Mouse (Mus musculus) kidney, adult 8-10 months (tissue): ENCODE measurements around the gene Fam20b.

Experiments used
- DNase-seq, 2 experiments: peaks; one replicate each; pipeline ENCODE4 v3.0.0; 2022

The Fam20b gene

DNA sequence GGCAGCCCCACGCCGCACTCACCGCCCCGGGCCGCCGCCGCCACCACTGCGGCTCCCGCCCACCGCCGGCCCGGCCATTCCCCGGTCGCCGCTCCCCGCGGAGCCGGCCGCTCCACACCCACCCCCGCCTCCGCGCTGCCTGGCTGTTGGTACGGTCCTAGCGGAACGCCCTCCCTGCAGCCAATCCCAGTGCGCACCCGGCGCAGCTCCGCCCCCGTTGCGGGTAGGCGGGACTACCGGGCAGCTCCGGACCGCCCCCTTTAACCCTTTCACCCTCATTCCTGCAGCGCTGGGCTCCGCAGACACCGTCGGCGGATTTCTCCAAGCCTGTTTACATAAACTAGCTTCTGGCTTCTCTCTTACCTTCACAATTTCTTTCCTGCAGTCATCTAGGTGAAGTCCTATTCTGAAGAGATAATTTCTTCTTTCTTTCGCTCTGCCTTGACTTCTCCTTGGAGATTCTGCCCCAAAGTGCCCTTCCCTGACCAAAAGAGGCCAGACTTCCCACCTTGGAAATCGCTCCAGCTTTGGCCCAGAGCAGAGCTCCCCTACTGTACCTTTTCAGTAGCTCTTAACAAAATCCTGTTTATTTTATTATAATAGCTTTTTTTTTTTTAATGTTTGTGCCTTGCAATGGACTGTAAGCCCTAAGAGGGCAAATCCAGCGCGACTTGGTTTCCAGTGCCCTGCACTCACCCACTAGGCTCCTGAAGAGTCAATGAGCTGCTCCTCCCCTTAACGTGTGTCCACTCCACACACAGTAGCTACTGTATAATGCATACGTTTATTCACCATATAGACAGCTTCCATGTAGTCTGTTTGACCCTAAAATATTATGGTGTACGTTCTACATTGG, at the start of gene Fam20b:
TSS of gene Fam20b (minus strand) at position 137 of the 856 bp plus-strand sequence.
- DNase-seq, result peak; percentile 95 to 97

DNA sequence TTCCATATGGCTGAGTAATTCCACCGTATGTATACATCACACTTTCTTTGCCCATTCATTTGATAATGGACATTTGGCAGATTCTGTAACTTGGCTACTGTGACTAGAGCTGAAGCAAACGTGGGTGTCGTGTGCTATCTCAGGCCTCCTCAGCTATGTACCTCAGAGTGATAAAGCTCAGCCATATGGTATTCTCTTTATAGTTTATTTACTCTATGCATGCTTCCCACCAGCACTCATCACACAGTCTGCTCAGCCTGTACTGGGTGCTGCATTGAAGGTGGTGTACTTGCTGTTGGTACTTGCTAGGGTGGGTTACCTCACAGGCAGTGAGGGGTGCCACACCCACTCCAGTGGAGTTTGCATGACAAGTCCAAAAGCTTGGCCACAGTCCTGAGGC, 46.4 kb upstream of the Fam20b start:
- no peak for DNase-seq

DNA sequence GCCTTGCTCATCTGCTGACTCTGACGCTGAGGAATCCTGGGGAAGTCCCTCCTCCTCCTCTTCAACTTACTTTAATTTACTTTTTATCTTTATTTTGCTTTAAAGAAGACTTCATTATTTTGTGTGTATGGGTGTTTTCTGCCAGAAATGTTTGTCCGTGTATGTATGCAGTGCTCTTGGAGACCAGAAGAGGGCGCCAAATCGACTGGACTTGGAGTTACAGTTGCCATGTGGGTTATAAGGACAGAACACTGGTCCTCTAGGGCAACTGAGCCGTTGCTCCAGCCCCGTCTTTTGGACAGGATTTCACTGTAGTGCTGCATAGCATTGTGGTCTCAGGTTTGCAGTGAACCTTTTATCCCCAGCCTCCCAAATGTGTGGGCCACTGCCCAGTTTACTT, 45.7 kb upstream of the Fam20b start:
- no peak for DNase-seq

DNA sequence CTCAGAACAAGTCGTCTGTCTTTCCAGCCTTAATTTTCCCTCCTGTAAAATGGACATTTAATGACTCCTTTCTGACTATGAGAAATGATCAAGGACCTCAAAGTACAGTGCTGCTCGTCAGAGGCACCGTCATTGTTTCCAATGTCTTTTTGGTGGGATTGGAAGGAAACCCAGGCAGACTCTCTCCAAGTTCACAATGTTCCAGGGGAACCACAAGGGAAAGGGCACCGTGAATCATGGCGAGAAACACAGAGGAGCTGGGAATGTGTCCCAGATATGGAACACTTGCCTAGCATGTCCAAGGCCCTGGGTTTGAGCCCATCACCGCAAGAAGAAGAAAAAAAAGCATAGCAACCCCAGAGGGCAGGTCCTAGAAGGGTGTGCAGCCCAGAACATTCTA, 44.4 kb upstream of the Fam20b start:
- no peak for DNase-seq

DNA sequence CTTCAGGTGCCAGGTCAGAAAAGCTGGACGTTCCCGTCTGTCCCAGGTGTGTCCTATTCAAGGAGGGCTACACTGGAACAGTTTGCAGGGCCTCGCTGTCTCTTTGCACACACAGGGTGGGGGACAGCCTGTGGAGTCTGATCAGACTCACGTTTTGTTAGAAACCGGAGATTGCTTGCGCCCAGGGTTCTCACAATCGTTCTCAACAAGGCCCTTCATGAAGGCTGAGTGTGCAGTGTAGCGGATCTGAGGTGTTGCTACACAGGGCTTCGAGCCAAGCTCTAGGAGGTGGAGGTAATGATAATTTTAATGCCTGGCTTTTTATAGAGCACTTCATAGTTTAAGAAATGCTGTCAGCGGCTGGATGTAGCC, 42.5 kb upstream of the Fam20b start:
- DNase-seq, result peak; percentile 18 to 33

DNA sequence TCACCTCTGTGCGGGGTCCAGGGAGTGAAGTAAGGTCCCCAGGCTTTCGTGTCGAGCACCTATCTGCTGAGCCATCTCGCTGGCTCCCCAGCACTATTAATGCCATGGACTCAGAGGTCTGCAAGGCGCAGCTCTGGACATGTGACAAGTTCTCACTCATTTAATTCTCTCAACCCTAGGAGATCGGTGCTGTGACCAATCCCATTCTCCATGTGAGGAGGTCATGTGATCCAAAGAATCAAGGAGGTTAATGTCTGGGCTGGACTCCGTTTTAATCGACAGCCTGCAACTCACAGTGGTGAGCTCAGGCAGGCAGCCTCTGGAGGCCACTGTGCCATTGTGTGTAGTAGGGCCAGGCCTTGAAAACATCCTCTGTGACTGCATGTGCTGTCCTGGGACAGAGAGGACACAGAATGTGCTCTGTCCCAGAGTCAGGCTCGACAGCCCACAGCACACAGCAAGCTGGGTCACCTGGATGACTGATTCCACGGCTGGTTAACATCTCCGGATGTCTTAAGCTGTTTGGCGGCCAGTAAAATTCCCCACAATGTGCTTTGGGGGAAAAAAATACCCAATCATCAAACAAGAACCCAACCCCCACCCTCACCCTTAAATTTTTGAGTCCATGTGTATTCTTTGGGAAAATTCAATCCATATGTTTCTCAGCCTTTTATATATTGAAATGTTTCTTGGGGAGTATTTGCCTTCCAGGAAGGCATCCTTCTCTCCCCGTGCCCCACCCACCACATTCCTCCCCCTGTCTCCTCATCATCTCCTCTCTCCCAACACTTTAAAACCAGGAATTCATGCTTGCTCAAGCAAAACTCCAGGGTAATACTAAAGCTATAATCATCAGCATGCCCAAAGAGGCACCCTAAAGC, 41.9 kb upstream of the Fam20b start:
- no peak for DNase-seq

DNA sequence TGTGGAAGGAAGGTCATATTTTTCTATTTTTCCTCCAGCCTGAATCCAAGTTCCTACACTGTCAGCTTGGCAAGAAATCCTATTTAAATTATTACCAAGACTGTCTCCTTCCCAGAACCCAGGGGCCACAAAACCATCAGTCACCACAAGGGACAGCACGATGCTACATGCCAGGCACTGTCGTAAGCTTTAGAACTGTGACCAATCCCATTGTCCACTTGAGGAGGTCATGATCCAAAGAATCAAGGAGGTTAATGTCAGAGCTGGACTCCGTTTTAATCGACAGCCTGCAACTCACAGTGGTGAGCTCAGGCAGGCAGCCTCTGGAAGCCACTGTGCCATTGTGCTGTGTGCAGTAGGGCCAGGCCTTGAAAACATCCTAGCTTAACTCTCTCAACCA, 39.4 kb upstream of the Fam20b start:
- no peak for DNase-seq

DNA sequence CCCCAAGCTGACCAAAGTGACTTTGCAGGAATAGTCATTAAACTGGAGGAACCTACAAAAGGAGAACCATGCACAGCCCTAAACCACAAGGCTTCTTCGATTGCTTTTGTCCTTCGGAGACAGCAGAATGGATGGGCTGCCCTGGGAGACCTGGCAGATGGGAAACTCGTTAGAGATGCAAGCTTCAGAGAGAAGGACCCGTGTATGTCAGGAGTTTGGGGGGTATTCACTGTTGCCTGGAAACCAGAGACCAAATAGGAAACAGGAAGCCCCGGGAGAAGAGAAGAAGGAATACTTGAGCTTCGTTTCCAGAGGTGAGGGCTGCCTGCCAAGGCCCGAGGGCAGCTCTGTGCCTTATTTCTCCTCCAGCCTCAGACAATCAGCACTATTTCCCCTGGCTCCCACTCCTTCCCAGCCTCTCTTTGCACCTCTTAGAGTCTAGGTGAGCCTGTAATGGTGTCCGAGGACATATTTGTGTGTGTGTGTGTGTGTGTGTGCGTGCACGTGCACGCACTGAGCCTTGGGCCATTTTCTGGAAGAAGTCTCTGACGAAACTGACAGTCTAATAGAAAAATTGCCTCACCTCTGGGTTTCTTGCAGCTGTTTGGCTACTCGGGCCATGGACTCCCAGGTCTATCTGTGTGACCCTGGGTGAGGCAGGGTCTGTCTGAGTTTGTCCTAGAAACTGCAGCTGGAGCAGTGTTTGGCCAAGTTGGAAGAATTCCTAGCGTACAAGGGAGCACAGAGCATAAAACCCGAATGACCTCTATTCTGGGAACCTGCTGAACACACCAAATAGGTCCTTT, 35.9 kb upstream of the Fam20b start:
- no peak for DNase-seq

DNA sequence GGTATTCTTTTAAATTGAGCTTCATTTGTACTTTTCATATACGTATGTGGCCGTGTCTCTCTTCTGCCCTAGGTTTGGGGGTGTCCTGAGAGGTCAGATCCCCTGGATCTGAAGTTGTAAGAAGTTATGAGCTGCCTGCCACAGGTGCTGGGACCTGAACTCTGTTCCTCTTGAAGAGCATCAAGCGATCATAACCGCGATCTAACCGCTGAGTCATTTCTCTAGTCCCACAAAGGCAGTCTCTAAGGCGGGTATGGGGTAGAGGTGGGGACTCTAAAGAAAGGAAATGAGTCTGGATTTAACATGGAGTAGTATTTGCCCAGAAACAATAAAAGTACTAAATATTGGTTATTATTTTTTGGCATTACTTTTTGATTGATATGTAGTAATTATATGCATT, 34.1 kb upstream of the Fam20b start:
- DNase-seq, result no peak

DNA sequence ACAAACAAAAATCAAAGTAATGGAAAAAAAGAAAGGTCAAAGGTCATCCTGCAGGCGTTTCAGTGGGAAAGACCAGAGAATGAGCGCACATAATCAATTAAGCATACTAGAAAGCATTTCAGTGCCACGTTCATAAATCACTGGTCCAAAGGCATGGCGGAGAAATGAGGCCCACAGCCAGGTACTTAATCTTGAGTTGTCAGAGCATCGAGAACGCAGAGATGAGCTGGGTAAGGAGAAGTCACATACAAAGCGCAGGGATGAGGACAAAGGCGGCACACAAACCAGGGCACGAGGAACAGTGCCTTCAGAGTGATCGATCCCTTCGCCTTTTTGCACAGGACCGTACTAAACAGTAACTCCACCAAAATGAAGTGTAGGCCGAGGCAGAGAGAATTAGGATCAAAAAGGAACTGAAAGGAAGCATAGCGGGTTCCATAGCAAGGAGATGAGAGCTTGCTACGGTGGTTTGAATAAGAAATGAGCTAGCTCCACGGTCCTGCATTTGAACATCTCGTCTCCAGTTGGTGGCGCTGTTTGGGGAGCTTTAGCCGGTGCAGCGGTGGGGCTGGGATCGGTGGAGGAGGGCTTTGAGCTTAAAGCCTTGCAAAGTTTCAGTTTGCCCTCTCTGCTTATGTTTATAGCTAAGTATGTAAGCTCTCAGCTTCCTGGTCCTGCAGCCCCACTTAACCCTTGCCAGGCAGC, 33.3 kb upstream of the Fam20b start:
- peak; percentile 45 to 63 for DNase-seq

DNA sequence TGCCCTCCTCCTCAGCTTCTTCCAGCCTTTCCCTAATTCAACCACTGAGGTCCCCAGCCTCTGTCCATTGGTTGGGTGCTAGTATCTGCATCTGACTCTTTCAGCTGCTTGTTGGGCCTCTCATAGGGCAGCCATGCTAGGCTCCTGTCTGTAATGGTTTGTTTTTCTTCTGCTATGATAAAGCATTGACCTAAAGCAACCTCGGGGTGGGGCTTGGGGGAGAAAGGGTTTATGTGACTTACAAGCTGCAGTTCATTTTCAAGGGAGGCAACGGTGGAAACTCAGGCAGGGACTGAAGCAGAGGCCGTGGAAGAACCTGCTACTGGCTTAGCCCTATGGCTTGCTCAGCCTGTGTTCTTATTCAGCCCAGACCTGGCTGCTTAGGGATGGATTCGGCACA, 31.4 kb upstream of the Fam20b start:
- no peak for DNase-seq

DNA sequence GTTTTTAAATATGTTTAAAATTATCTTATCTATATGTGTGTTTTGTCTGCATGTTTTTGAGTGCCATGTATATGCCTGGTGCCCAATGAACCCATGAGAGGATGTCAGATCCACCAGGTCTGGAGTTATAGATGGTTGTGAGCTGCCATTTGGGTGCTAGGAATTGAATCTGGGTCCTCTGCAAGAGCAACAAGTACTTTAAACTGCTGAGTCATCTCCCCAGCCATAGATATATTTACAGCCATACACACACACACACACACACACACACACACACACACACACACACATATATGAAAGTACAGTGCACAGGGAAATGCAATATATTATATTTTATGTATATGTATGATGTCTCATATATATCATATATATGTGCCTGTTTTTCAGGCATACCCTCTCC, 30.2 kb upstream of the Fam20b start:
- DNase-seq, result no peak

DNA sequence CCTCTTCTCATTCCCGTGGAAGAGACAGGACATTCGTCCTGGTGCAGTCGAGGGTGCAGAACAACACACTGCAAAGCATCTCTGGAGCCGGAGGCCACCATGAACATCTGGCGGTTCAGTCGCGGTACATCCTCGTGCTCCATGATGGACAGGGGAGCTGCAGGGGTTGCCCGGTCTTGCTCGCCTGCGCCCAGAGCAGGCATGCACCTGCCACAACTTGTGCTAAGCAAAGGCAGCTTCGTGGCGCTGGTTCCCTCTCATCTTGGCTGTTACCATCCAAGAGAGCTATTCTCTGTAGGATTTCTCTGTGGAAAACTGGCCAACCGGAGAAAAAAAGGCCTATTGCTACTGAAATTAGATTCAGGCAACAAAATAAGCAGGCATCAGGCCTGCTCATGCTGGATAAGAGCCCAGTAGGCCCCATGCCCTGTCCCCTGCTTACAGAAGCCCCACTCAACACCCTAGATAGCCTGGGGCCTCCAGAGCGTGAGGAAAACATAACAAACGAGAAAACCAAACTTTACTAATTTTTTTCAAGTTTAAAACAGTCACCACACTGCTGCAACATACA, 29.6 kb upstream of the Fam20b start:
- DNase-seq, result no peak

DNA sequence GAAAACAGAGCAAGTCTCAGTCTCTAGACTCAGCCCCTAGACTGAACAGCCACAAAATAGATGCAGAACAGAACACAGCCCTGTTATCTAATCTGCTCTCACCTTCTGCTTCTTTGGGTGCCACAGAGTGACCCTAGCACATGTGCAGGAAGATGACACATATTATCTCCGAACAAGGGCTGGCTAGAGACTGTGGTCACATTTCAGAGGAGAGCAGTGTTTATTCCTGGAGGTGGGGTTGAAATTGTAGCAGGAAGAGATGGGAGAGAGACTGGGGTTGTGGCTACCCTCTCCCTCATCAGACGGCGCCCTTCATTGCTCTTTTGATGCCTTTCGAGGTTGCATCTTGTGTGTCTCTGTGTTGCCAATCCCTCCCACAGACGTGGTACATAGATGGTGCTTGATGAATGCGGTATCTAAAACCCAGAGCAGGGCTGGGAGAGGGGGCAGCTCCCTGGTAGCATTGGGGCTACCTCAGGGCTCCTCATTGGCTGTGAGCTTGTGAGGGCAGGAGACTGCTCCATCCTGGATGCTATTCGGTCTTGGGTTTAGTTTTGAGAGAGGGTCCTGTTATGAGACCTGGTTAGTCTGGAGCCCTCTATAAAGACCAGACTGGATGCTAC, 26.4 kb upstream of the Fam20b start:
- no peak for DNase-seq

DNA sequence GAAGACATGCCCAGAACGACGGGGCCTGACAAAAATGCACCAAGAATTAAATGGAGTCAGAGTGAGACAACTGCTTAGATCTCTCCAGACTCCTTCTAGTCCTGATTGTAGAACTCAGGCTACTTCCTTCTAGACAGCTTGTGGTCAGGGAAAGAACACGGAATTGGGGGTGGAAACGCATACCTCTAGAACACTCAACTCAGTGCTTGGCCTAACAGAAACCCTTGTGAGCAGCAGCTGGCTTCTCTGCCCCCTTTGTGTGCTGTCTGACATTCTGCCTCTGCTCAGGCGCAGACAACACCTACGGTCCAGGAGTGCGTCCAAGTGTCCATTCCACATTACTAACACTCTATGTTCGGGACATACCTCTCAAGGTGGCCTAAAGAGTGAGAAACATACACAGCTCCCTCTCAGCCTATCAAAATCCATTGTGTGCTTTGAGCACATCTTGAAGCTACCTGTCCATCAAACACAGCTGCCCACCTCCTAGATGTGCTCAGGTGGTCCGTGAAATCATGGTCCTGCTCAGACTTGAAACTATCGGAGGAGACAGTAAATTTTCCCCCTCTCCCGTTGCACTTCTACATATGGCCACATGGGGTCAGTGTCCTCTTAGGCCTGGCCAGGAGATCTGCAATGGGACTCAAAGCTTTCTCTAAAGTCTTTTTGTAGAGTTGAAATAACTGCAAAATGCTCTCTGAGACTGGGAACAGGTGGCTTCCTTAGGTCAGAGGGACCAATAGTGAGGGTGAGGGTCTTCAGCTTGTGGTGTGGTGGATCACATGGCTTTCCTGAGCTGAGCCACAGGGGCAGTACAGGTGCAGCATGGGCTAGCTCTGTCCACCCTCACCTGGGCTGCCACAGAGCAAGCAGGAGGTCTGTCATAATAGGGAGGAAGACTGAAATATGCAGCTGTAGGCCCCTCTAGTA, 22.9 kb upstream of the Fam20b start:
- peak; percentile 34 to 64 for DNase-seq

DNA sequence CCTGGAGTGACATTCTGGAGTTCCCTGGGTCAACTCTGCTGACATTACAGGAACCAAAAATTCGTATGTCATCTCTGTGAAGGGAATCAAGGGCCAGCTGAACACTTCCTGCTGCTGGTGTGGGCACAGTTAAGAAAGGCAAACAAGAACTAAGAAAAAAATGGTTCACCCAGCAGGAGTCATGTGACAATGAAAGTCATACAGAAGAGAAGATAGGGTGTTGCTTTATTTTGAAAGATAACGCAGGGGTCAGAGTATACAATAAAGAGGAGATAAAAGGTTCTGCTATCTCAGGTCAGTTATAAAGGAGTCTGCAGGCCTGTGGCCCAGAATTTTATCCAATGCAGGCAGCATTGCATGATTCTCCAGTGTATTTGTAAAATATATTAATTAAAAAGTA, 16.9 kb upstream of the Fam20b start:
- DNase-seq, result no peak

DNA sequence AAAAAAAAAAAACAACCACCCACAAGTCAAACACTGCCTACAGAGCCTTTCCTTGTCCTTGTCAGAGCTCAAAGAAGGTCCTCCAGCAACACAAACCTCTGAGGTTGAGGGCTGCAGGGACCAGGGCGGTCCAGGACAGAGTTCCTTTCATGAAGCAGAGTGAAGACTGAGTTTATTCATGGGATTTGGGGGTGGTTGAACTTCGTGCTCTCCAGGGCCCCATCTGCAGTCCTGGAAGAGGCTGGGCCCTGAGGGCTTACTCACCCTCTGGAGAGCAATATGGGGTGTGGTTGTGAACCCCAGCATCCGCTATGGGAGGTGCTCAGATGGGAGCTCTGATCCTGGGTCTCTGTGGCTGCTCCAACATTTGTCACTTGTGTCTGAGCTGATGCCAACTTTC, 15.1 kb upstream of the Fam20b start:
- no peak for DNase-seq

DNA sequence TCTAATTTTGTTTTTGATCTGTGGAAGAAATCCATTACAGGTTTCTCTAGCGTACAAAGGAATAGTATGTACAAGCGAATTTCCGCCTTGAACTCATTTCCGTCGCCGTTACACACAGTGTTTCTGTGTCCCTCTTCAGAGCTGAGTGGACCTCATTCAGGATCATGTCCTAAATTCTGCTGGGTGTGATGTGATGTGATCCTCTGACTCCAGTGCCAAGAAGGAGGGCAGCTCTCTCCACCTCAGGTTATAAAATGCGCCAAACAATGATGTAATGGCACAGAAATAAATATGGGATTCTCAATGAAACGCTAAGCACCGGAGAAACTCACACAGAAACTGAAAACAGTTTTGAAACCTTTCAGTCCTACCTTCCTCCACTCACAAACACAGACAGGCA, 14.7 kb upstream of the Fam20b start:
- DNase-seq, result no peak

DNA sequence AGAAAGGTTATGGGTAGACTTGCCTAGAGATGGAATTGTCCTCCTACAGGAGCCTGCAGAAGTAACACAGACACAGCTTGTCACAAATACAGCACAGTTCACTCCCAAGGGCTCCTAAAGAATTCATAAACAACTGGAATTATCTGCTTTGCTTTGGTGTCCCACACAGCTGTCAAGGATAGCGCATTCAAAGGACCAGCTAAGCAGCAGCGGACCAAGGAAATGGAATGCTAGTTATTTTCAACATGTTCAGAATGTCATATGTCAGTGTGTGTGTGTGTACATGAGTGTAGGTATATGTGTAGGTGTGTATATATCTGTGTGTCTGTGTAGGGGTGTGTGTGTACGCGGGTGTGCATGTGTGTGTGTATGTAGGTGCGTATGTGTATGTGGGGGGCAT, 14.1 kb upstream of the Fam20b start:
- DNase-seq, result no peak

DNA sequence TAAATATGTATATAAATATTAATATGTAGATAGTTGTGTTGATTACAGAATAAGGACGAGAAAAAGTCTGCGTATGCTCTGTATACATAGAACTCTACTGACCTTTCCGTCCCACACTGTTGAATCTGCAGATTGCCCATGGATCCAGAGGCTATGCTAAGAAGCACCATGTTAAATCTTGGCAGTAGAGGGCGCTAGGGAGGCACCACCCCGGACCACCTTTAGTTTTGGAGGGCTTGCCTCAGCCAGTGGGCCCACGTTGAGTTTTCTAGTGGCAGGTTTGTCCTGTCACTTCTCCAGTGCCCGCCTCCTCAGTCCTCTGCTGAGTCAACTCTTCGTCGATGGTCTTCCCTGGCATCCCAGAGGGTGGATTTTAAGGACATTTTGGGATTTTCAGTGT, 11.9 kb upstream of the Fam20b start:
- no peak for DNase-seq
